Mouse (Mus musculus) ES-E14 (cell line): ENCODE measurements around the gene Rnf135. TPM values are rescaled to one million over a fixed set of nuclear protein-coding genes. Genes with fewer than 3 reads are reported as not detected.

Experiments
- DNase-seq: peaks from one replicate; pipeline ENCODE4 v3.0.0-alpha.2; 2013; ENCODE audit warnings: low read depth, low spot score
- H3K27ac ChIP-seq: 2 replicates; pipeline ENCODE4 v1.5.1; 2012; ENCODE audit warnings: low read depth, mild to moderate bottlenecking, low read length, moderate library complexity, mixed read lengths; ENCODE audit not compliant: poor library complexity, insufficient read depth, severe bottlenecking
- H3K36me3 ChIP-seq: 2 replicates; pipeline ENCODE4 v1.6.1; 2012; ENCODE audit warnings: mild to moderate bottlenecking, low read length, moderate library complexity, mixed read lengths; ENCODE audit not compliant: control insufficient read depth, poor library complexity, insufficient read depth, severe bottlenecking
- H3K4me1 ChIP-seq, 2 experiments: fragments of 150-350 bp in 1 of 2; sonication (generic) in 1 of 2; 2 replicates each; pipeline ENCODE4 v1.6.1; 2012; ENCODE audit warnings: low read length in 2 of 2, mild to moderate bottlenecking in 1 of 2, mixed read lengths in 1 of 2; ENCODE audit not compliant: control insufficient read depth in 2 of 2, insufficient read depth in 2 of 2, poor library complexity in 1 of 2
- H3K4me3 ChIP-seq, 2 experiments: fragments of 150-350 bp in 1 of 2; sonication (generic) in 1 of 2; 2 replicates each; pipeline ENCODE4 v1.5.1; 2012; ENCODE audit warnings: low read length in 2 of 2, low read depth in 1 of 2, mild to moderate bottlenecking in 1 of 2, mixed read lengths in 1 of 2; ENCODE audit not compliant: insufficient read depth in 1 of 2, poor library complexity in 1 of 2, severe bottlenecking in 1 of 2
- H3K9ac ChIP-seq: 2 replicates; pipeline ENCODE4 v1.6.1; 2012; ENCODE audit warnings: low read depth, mild to moderate bottlenecking, low read length, mixed read lengths; ENCODE audit not compliant: poor library complexity, insufficient read depth, severe bottlenecking
- H3K9me3 ChIP-seq: fragments of 150-350 bp; sonication (generic); 2 replicates; pipeline ENCODE4 v1.6.1; 2012; ENCODE audit warnings: low read depth, mild to moderate bottlenecking, low read length; ENCODE audit not compliant: control insufficient read depth, insufficient read depth
- CHD2 ChIP-seq: IDR thresholded peaks from 2 replicates; pipeline ENCODE4 v1.6.1; 2014; ENCODE audit warnings: mild to moderate bottlenecking, low read depth, low read length, inconsistent platforms
- HCFC1 ChIP-seq: IDR thresholded peaks from 2 replicates; pipeline ENCODE4 v1.6.1; 2012; ENCODE audit warnings: low read length, inconsistent platforms, borderline replicate concordance; ENCODE audit not compliant: insufficient read depth
- MAFK ChIP-seq: IDR thresholded peaks from 2 replicates; pipeline ENCODE4 v1.6.1; 2014; ENCODE audit warnings: mild to moderate bottlenecking, low read depth, low read length, inconsistent platforms; ENCODE audit not compliant: insufficient read depth
- ZC3H11A ChIP-seq: IDR thresholded peaks from 2 replicates; pipeline ENCODE4 v1.6.1; 2012; ENCODE audit warnings: low read depth, mild to moderate bottlenecking, inconsistent platforms, low read length, borderline replicate concordance
- ZNF384 ChIP-seq: IDR thresholded peaks from 2 replicates; pipeline ENCODE4 v1.6.1; 2012; ENCODE audit warnings: low read depth, low read length, inconsistent platforms
- in situ Hi-C, 2 experiments: fragments of 600-800 bp; cut with MboI; formaldehyde crosslinking; loops; one replicate each; pipeline ENCODE4 v1.15.1; 2025; ENCODE audit warnings: low sequenced_read_pairs in 2 of 2, inconsistent platforms in 1 of 2; ENCODE audit not compliant: unreplicated experiment in 2 of 2
- total RNA-seq: library from RNA; depleted of rRNA; stranded (reverse); fragments of 300-350 nt; gene quantifications from 2 replicates; pipeline ENCODE4 v1.2.3, GENCODE M21; 2012

Rnf135 gene
- total RNA-seq, 1 experiment, result 3.4 TPM

- in situ Hi-C loops, result no loop called here
- no peak for TF ChIP-seq ZC3H11A
- no peak for TF ChIP-seq CHD2
- no peak for TF ChIP-seq MAFK
- TF ChIP-seq HCFC1, result no peak
- TF ChIP-seq ZNF384, result no peak
These were observed 27.7 kb upstream of the Rnf135 start for GRCm38 (mm10) chr11:80155961-80156360.

GRCm38 (mm10) chr11:80156841-80157240 lies 26.8 kb upstream of the Rnf135 start:
- Histone ChIP-seq H3K9ac (no peak overlapping the region), H3K27ac (no peak overlapping the region), H3K4me3 (no peak overlapping the region), H3K36me3 (no peaks in the 10 kb centered on the region; the same call in 1 of the 2 replicates), H3K9me3 (no peaks in the 10 kb centered on the region), H3K4me1 (peaks cover 2% of the 10 kb centered on the region in 2 experiments; a peak in 1 of 4 replicates)
- in situ Hi-C loops, result no loop called here
- DNase-seq, result no peak
- TF ChIP-seq MAFK (no peak), ZNF384 (no peak), ZC3H11A (no peak), CHD2 (no peak), HCFC1 (no peak)

More at GRCm38 (mm10) chr11:80155961-80156360, 27.7 kb upstream of the Rnf135 start:
- Histone ChIP-seq H3K9me3 (no peaks in the 10 kb centered on the region), H3K4me3 (no peak overlapping the region), H3K9ac (no peak overlapping the region), H3K4me1 (no peaks in the 10 kb centered on the region; a peak in 1 of 4 replicates), H3K27ac (no peak overlapping the region), H3K36me3 (no peaks in the 10 kb centered on the region; the same call in 1 of the 2 replicates)
- DNase-seq, result no peak

- H3K9ac ChIP-seq, result no peak overlapping the region
- in situ Hi-C loops, result no loop called here
These were observed 24.6 kb upstream of the Rnf135 start for GRCm38 (mm10) chr11:80159018-80159417.

GRCm38 (mm10) chr11:80161041-80161440 lies 22.6 kb upstream of the Rnf135 start:
- in situ Hi-C loops, result no loop called here
- H3K4me3 ChIP-seq, result no peak overlapping the region
- H3K27ac ChIP-seq, result no peak overlapping the region
- H3K9ac ChIP-seq, result no peak overlapping the region
- H3K36me3 ChIP-seq, result no peaks in the 10 kb centered on the region; the same call in 1 of the 2 replicates
- TF ChIP-seq ZNF384 (no peak), ZC3H11A (no peak), CHD2 (no peak), HCFC1 (no peak), MAFK (no peak)
- no peaks in the 10 kb centered on the region for H3K9me3 ChIP-seq
- no peak for DNase-seq
- H3K4me1 ChIP-seq, result peaks cover 2 to 11% of the 10 kb centered on the region in 2 experiments; a peak in 3 of 4 replicates

More at GRCm38 (mm10) chr11:80159018-80159417, 24.6 kb upstream of the Rnf135 start:
- peaks cover 2 to 11% of the 10 kb centered on the region in 2 experiments; a peak in 3 of 4 replicates for H3K4me1 ChIP-seq
- H3K9me3 ChIP-seq, result no peaks in the 10 kb centered on the region
- no peak overlapping the region for H3K27ac ChIP-seq
- TF ChIP-seq MAFK (no peak), ZC3H11A (no peak), HCFC1 (no peak), ZNF384 (no peak), CHD2 (no peak)
- no peaks in the 10 kb centered on the region; the same call in 1 of the 2 replicates for H3K36me3 ChIP-seq
- no peak overlapping the region for H3K4me3 ChIP-seq
- DNase-seq, result no peak
